Mouse (Mus musculus) urinary bladder, postnatal 14 days (tissue): ENCODE data around the gene Pcbp4.
A peak's percentile ranks its signal among the peaks of the same experiment; 100 is the strongest.

ENCODE experiments used
- DNase-seq: peaks from one replicate; pipeline ENCODE4 v3.0.0; 2021; ENCODE audit warnings: low spot score

Gene Pcbp4

DNA sequence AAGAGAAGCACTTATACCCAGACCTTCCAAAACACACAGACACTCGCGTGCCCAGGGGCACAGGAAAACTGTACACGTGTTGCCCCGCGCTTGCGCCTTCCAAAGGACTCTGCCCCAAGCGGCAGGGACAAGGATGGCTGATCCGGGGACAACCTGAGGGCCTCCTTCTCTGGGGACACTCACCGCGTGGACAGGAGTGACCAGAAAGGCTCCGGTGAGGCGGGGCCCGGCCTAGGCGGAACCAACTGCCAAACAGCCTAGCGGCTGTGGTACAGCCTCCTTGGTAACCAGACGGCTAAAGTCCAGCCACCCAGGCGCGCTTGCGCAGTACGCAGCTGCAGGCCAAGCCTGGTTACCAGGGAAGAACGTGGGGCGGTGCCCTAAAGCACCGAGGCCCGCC lies 5.7 kb upstream of the Pcbp4 start, which contains the start of the genes Abhd14b and Abhd14a:
Gene Abhd14b, plus strand, starts transcription at position 112 of the 400 bp plus-strand sequence.
Gene Abhd14a, minus strand, starts transcription at position 331 of the 400 bp plus-strand sequence.
- peak; percentile 96 for DNase-seq

DNA sequence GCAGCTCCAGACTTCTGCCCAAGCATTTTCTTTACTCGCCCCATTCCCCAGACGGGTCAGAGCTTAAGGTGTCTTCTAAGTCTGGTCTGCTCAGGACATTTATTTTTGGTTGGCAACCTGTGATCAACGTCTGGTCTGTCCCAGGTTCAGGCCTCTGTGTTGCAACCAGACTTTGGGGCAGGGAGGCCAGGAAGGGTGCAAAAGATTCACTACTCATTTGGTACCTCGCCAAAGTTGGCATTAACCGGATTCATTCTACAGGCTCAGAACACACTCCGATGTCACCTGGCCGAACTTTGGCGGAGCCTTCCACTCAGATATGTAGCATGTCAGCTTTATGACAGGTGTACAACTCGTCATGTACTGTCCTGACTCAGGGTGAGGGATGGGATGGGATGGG lies 5.1 kb upstream of the Pcbp4 start:
- DNase-seq: no peak

DNA sequence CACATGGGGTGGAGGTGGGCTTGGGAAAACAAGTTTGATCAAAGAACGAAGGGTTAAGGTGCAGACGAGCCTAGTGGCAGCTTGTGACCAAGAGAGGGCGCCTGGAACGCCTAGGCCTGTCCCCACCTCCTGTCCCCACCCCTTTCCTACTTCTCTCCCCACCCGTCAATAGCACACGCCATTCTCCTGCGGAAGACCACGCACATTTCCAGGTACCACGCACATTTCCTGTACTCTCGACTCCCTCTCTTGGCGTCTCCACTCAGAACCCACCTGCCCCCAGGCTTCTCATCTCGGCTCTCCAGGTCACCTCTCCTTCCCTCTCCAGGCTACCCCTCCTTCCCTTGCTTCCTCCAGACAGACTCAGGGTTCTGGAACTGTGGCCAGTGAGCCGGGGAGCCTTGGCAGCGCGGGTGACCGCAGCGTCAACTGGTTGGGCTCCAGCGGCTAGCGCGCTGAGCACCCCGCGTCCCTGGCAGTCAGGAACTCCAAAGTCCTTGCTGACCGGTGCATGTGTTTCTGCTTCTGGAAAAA lies 4.5 kb upstream of the Pcbp4 start:
- DNase-seq: peak; percentile 75

DNA sequence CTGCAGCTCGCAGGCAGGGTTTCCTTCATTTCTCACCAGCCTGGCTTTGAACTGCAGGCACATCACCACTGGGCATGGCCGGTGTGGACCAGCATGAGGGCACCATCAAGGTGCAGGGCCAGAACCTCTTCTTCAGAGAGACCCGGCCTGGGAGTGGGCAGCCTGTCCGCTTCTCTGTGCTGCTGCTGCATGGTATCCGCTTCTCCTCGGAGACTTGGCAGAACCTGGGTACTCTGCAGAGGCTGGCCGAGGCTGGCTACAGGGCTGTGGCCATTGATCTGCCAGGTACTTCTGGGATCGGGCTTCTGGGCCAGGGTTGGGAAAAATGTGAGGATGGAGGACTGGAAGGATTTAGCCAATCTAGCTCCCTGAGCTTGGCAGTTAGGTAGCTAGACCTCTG lies 3.1 kb upstream of the Pcbp4 start:
- no peak for DNase-seq

DNA sequence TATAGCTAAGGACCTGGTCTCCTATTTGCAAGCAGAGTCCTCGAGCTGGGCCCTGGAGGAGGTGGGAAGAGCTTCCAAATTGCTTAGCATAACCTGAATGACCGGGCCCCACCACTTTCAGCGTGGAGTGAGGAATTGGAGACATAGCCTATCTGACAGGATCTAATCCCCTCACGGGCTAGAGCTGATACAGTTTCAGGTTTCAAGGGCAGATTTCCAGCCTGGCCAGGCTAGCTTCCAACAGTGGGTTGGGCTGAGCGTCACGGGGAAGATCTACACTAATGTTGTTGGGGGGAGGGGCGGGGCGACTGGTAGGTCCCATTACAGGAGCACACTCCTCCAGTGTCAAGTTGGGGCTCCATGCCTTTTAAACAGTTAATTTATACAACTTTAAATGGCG lies 2.4 kb upstream of the Pcbp4 start:
- peak; percentile 73 for DNase-seq

DNA sequence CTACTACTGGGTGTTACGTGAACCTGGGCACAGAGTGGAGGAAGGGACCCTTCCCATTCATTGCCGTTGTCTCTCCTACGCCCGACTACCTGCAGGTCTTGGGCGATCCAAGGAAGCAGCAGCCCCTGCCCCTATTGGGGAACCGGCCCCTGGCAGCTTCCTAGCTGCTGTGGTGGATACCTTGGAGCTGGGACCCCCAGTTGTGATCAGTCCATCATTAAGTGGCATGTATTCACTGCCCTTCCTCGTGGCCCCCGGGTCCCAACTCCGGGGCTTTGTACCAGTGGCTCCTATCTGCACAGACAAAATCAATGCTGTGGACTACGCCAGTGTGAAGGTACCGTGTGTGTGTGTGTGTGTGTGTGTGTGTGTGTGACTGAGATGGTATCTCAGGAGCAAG lies 1.8 kb upstream of the Pcbp4 start:
- no peak for DNase-seq

DNA sequence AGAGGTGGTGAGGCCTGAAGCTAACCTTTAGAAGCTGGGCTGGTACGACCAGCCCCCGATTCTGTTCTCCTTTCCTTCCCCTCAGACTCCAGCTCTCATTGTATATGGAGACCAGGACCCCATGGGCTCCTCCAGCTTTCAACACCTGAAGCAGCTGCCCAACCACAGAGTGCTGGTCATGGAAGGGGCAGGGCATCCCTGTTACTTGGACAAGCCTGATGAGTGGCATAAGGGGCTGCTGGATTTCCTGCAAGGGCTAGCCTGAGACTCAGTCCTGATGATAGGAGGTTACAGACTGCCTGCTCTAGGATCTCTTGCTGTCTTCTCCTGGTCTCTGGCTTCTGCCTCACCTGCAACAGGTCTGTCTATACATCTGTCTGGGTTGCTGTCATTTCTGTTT lies 1.2 kb upstream of the Pcbp4 start:
- DNase-seq: no peak

DNA sequence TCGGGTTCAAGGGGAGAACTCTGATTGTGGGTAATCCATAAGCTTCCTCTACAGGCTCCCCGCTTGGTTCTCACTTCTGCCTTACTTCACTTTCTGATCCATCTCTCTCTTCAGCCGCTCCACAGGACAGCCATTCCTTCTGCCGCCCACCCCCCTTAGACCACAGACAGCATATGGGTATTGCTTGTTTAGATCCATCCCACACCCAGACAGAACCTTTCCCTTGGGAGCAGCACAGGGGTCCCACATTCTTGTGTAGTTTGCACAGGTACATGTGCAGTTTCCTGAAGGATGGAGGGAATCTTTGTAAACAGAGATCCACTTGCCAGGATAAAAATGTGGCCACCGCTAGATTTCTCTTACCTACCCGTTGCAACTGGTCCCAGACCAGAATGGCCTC lies 740 bp upstream of the Pcbp4 start:
- no peak for DNase-seq

DNA sequence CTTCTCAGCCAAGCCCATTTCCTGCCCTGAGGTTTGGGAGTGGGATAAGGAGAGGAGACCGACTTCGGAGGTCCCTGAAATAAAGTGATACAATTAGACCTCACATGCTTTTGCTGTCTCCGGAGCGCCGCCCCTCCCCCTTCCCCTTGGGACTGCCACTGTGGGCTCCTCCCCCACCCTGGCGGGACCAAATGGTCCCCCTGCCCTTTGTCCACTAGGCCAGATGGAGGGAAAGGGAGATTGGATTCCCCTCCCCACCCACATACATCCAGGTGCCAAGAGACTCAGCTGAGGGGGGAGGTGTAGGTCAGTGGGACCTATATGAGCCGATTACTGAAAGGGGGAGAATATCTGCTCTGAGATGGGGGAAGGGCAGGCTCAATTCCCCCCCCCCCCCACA lies 270 bp upstream of the Pcbp4 start:
- no peak for DNase-seq

DNA sequence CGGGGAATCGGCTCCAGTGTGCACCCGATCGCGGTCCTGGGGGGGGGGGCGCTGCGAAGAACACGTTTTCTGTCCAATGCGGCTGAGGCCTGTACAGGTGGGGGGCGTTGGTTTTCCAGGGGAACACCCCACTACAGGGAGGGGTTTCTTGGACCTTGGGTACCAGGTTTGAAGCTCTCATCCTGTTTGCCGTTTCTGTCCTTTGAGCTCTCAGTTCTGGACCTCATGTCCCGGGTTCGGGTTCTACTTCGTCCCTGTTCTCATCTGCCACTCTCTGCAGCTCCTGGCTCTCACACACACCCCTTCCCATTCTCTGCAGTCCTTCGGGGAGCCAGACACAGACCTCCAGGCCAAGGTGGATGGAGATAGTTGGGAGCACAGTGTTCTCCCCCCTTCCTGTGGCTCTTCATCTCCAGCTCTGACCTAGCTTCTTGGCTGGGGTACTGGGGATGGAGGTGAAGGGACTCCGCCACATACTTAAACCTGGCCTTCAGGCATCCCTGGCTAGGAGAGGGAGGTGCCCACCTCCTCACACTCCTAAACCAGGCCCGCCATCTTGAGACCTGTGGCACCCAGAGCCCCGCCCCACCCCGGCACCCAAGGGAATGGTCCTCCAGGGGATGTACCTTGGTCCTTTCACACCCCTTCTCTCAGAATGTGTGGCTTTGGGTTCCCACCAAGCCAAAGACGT lies 1.1 kb downstream of the Pcbp4 start:
- DNase-seq: no peak

DNA sequence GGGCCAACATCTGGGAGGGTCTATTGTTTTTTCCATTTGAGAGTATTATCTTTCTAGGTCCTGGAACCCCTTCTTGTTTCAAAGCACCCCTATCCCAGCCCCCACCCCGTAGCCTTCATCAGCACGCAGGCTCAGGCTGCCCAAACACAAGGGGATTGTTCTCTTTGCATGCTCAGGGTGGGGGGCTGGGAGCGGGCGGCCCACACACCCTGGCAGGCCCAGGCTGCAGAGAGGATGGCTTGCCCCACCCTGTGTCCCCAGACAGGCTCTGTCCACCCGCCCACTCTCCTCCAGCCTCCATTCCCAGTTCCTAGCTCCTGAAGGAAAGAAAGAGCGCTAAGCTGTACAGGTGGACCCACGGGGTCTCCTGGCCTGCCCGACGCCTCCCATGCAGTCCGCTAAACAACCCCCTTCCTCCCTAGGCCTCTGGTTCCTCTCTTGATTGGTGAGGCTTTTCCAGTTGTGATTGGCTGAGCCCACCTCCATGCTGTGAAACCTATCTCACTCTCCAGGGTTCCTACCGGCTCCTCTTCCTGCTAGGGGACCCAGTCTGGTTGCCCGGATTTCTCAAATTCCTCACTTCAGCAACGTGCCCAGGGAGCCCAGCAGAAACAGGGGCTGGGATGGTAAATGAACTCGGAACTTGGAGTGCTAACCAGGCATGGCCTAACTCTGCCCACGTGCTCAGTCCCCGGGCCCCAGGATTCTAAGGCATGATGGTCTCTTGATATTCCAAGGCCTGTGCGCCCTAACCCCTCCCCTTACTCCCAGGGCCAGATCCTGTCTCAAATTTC lies 2.0 kb downstream of the Pcbp4 start:
- DNase-seq: no peak

DNA sequence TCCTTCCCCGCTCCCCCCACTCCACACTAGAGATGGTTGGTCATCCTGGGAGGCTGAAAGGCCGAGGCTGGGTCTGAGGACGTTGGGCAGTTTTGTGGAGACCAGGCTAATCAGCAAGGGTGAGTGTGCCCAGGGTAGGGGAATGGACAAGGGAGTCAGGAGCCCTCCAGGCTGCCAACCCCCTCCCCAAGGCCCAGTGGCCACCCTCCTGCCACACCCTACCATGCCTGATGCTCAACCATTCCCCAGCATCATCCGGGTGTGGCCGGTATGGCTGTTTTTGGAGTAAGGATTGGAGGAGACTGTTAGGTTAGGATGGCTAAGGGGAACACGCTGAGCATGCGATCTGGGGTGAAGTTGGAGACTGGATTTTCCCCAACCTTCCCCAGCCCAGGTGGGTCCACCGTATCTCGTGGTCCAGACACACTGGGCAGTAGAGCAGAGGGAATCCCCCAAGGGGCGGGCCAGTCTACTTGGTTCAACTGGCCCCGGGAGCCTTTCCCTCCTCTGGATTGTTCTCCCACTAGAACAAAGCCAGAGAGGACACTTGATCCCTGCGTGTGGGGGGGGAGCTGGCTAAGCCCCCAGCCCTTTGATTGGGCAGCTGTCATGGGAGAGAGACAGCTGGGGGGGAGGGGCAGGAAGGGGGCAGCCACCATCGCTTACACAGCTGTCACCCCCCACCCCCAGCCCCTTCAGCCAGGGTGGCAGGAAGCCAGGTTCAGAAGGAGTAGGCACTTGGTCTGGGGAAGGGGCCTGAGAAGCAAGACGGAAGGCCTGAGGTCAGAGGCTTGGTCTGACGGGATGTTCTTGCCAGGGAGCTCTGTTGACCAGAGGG lies 3.5 kb downstream of the Pcbp4 start:
- DNase-seq: no peak

DNA sequence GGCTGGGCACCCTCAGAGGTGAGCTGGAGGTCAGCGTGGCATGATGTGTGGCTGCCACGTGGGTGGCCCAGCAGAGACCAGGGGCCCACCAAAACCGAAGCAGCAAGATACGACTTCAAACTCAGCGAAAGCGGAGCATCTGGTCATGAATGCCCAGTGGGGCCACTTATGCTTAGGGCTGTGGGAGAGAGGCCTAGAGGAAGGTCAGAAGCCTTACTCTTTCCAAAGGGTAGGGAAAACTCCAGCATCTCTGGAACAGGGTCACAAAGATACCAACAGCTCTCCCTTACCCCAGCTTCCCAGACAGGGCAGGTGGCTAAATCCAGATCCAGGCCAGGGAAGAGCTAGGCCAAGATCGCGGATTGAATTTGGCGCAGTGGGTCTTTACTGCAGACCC lies 4.1 kb downstream of the Pcbp4 start:
- DNase-seq: no peak

DNA sequence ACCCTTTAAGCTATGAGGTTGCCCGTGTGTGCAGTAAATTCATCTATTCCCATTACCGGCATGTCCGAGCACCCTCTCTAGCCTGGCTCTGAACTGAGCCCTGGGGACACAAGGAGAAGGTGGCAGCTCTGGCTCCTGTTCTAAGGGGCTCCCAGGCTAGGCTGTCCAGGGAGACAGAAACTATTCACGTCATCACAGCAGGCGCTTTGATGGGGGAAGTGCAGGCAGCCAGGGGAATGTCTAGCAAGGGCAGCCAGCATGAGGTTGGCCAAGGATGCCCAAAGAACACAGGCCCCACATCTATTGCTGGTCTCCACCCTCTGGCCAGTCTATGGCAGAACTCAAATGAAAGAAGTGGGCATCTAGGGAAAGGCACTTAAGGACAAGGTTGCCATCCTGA lies 4.8 kb downstream of the Pcbp4 start:
- no peak for DNase-seq

DNA sequence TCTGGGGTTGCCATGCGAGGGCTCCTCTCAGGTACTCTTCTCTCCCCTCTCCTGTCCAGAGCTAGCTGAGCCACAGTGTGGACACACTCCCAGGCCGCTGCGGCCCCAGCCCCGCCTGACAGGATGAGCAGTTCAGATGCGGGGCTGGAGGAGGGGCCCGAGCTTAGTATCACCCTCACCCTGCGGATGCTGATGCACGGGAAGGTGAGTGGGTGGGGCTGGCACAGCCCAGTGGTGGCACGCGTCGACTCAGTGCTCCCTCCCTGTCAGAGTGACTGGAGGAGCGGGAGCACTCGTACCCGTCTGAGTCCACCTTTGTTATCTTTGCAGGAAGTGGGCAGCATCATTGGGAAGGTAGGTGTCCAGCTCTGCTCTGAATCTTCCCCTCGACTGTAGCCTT lies 6.9 kb downstream of the Pcbp4 start:
- DNase-seq: no peak

DNA sequence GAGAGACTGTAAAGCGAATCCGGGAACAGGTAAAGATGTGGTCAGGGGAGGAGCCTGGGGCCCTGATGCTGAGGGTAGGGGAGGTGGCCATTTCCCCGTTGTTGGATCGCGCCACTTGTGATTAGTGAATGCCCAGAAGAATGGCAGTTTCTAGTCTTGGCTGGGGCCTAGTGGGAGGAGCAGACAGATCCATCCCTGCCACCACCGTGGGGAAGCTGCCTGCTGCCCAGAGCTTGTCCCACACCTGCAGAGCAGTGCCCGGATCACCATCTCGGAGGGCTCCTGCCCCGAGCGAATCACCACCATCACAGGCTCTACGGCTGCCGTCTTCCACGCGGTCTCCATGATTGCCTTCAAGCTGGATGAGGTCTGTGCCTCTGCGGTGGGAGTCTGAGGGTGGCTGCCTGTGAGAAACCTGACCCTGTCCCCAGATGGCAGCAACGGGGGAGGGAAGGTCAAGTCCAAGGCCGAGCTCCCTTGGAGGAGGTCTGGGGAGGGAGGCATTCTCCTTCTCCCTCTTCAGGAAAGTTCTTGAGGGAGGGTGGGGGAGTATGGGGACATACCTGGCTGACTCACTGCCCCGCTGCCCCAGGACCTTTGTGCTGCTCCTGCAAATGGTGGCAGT lies 7.4 kb downstream of the Pcbp4 start:
- DNase-seq: no peak

DNA sequence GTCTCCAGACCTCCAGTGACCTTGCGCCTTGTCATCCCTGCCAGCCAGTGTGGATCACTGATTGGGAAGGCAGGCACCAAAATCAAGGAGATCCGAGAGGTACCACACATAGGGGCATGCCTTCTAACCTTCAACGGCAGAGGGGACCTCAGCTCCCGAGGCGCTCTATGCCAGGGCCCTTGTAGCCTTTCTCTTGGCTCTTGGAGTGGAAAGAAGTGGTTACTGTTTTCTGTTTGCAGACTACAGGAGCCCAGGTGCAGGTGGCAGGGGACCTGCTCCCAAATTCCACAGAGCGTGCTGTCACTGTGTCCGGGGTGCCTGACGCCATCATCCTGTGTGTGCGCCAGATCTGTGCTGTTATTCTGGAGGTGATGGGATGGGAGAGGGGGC lies 7.9 kb downstream of the Pcbp4 start:
- DNase-seq: no peak

DNA sequence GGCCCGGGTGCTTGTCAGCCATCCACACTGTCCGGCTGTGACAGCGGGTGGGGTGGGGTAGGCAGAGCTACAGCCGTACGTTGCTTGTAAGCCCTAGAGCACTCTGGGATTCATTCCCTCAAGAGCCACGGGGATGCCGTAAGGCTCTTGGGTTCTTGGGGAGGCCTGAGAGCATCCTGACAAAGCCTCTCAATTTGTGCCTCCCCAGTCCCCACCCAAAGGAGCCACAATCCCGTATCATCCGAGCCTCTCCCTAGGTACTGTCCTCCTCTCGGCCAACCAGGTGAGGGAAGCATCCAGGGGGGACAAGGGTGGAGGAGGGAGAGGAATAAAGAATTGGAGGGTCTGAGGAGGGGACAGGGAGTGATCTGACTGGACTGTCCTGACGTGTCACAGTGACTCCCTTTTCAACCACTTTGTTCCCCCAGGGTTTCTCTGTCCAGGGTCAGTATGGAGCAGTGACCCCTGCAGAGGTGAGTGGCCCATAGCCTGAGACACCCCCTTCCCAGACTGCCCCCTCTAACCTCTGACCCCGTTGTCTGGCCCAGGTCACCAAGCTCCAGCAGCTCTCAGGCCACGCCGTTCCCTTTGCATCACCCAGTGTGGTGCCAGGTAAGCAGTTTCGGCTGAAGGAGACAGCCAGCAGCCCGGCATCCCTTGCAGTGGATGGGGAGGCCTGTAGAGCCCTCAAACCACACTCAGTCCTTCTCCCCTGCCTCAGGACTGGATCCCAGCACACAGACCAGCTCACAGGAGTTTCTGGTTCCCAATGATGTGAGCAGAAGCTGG lies 8.7 kb downstream of the Pcbp4 start:
- DNase-seq: no peak

DNA sequence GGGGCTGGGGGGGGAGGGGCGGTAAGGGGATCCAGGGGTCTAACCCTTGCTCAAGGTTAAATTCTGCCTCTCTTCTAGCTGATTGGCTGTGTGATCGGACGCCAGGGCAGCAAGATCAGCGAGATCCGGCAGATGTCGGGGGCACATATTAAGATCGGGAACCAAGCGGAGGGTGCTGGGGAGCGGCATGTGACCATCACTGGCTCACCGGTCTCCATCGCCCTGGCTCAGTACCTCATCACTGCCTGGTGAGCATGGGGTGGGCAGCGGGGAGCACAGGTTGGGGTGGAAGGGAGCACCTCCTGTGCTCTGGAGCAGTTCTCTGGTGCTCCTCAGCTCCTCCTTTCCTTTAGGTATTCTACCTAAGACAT lies 9.3 kb downstream of the Pcbp4 start:
- DNase-seq: no peak

DNA sequence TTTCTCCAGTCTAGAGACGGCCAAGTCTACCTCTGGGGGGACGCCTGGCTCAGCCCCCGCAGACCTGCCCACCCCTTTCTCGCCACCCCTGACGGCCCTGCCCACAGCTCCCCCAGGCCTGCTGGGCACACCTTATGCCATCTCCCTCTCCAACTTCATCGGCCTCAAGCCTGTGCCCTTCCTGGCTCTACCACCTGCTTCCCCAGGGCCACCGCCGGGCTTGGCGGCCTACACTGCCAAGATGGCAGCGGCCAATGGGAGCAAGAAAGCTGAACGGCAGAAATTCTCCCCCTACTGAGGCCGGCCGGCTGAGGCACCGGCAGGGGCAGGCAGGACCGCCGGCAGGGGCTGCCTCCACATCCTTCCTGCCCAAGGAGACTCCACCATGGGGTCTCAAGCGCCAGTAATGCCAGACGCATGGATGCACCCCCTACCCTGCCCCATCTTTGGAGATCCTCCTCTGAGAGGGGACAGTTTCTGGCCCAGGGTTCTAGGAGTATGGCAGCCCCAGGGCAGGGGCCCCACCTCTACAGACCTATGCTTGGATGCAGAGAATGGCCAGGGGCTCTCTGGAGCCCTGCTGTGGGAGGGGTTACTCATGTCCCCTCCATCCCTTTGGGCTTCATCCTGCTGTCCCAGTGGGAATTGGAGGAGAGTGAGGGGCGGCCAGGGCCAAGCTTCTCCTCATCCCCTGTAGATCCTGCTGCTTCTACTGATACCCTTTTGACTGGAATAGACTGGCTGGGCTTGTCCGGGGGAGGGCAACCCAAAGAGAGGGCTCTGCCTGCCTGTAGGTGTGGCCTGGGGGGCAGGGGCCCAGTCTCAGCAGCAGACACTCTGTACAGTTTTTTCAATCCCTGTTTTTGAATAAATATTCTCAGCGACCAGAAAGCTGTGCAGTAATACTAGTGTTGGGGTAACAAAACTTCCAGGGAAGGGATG lies 10.3 kb downstream of the Pcbp4 start:
- DNase-seq: no peak
